Mouse (Mus musculus) heart, embryonic 14.5 days (tissue): ENCODE measurements at regions not wholly inside any gene's neighbourhood (a gene's known extent, or its start where the extent isn't known, plus 50 kb on each side); places are given as distances from the start of the nearest gene placed in this dataset.

Source experiments
- ATAC-seq: fragments of 200-750 bp; cut with Nextera tagmentation; 2 replicates; pipeline ENCODE4 v1.8.0; 2017; ENCODE audit warnings: low read depth, moderate TSS enrichment; ENCODE audit not compliant: insufficient number of reproducible peaks, insufficient read depth, low FRiP score
- H3K27ac ChIP-seq, 2 experiments: fragments of 200-500 bp in 1 of 2; fragments of 300-500 bp in 1 of 2; sonication (generic) in 1 of 2; replicated peaks in 1 of 2; 2 replicates each; pipeline ENCODE4 v1.5.1; 2012 to 2014; ENCODE audit warnings: low read depth in 2 of 2, low read length in 2 of 2, control low read depth in 1 of 2, mild to moderate bottlenecking in 1 of 2, mixed read lengths in 1 of 2; ENCODE audit not compliant: control insufficient read depth in 1 of 2, insufficient read depth in 1 of 2
- H3K27me3 ChIP-seq: fragments of 300-500 bp; sonication (generic); 2 replicates; pipeline ENCODE4 v1.6.1; 2014; ENCODE audit warnings: mild to moderate bottlenecking, low read length, control low read depth; ENCODE audit not compliant: control insufficient read depth, insufficient read depth
- H3K36me3 ChIP-seq: fragments of 300-500 bp; sonication (generic); 2 replicates; pipeline ENCODE4 v1.6.1; 2014; ENCODE audit warnings: mild to moderate bottlenecking, control low read depth, low read length, mixed read lengths; ENCODE audit not compliant: control insufficient read depth, insufficient read depth
- H3K4me1 ChIP-seq, 2 experiments: fragments of 200-500 bp in 1 of 2; fragments of 300-500 bp in 1 of 2; sonication (generic) in 1 of 2; 2 replicates each; pipeline ENCODE4 v1.6.1; 2012 to 2014; ENCODE audit warnings: low read length in 2 of 2, control low read depth in 1 of 2, mixed read lengths in 1 of 2; ENCODE audit not compliant: control insufficient read depth in 2 of 2, insufficient read depth in 2 of 2
- H3K4me2 ChIP-seq: fragments of 300-500 bp; sonication (generic); 2 replicates; pipeline ENCODE4 v1.6.1; 2014; ENCODE audit warnings: mild to moderate bottlenecking, low read length
- H3K4me3 ChIP-seq, 2 experiments: fragments of 200-500 bp in 1 of 2; fragments of 300-500 bp in 1 of 2; sonication (generic) in 1 of 2; 2 replicates each; pipeline ENCODE4 v1.5.1; 2012 to 2014; ENCODE audit warnings: low read length in 2 of 2, mild to moderate bottlenecking in 2 of 2, control low read depth in 1 of 2, low read depth in 1 of 2, moderate library complexity in 1 of 2; ENCODE audit not compliant: control insufficient read depth in 1 of 2, insufficient read depth in 1 of 2
- H3K9ac ChIP-seq: fragments of 300-500 bp; sonication (generic); 2 replicates; pipeline ENCODE4 v1.6.1; 2014; ENCODE audit warnings: mild to moderate bottlenecking, low read length
- H3K9me3 ChIP-seq: fragments of 300-500 bp; sonication (generic); 2 replicates; pipeline ENCODE4 v1.6.1; 2016; ENCODE audit warnings: low read length, control low read depth; ENCODE audit not compliant: control insufficient read depth
- WGBS: fragments of 180-500 bp; shearing (Covaris S2); extraction: QIAGEN DNeasy Blood & Tissue Kit; methylation state at CpG from one replicate; pipeline ENCODE4 v1.1.7; 2014; 5-methylcytosine and 5-hydroxymethylcytosine counted together

DNA sequence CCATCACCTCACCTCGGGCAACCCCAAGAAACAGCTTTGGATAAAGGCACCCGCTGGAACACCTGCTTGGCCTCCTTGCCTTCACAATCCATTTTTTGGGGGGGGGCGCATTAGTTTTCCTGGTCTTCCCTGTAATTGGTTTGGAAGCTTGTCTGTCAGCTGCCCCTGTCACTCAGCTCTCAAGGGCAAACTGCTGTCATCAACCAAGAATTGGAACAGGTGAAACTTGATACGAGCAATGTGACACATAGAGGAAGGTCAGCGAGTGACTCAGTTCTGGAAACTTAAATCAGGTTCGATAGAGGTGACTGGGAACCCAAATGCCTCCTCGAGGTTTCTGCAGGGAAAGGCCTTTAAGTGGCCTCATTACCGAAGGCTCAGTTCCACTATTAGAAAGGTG is 73.2 kb upstream of the Slc38a2 start:
- Histone ChIP-seq H3K36me3 (no peaks in the 10 kb centered on the region), H3K27me3 (no peaks in the 10 kb centered on the region), H3K4me2 (no peak overlapping the region), H3K27ac (peak overlapping the region; percentile 22 to 87; a peak in 1 of 4 replicates), H3K4me1 (peaks cover 37 to 41% of the 10 kb centered on the region in 2 experiments), H3K9me3 (no peaks in the 10 kb centered on the region), H3K4me3 (no peak overlapping the region), H3K9ac (no peak overlapping the region)
- 64% methylated on average over 8 of the region's 8 CpGs for WGBS
- no peak for ATAC-seq

DNA sequence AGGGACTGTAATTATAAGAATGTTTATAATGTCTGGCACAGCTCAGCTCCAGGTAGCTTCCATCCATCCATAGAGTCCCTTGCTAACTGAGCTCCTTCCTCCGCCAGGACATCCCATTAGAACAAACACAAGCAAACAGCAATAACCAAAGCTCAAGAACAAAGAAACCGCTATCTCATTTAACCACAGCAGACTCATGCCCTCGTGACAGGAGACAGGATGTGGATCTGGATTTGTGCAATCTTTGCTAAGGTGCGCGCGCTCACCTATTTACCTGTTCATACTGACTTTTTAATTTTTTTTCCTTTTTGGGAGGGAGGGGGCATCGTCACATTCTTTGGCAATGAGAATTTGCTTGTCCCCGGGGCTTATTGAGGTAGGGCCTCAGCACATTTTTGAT is 71.3 kb upstream of the Slc38a2 start:
- H3K4me1 ChIP-seq, result peaks cover 39 to 41% of the 10 kb centered on the region in 2 experiments

DNA sequence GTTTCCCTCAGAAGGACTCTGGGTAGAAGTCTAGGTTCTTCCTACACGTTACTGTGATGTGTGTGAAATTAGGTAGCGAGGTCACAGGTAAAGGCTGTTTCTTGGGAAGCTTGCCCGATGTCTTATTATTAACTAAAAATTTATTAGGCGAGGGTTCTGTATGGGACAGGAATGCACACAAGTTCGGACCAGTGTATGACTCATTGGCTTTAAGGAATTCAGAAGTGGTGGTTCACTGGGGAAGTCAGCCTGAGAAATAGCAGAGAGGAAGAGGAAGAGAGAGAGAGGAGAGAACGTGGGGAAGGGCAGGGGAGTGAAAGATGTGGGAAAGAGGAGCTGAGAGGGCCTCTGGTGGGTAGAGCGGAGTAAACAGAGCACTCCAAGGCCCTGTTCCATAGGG is 70.8 kb upstream of the Slc38a2 start:
- no peak overlapping the region for H3K9ac ChIP-seq
- no peaks in the 10 kb centered on the region for H3K9me3 ChIP-seq
- no peak overlapping the region for H3K27ac ChIP-seq
- no peak overlapping the region for H3K4me3 ChIP-seq
- H3K27me3 ChIP-seq, result no peaks in the 10 kb centered on the region
- H3K4me1 ChIP-seq, result peaks cover 39 to 41% of the 10 kb centered on the region in 2 experiments
- H3K4me2 ChIP-seq, result no peak overlapping the region
- no peaks in the 10 kb centered on the region for H3K36me3 ChIP-seq
- WGBS, result 70% methylated on average over 7 of the region's 7 CpGs
- ATAC-seq, result no peak

More for the DNA sequence above, 71.3 kb upstream of the Slc38a2 start:
- Histone ChIP-seq H3K27me3 (no peaks in the 10 kb centered on the region), H3K4me2 (no peak overlapping the region), H3K36me3 (no peaks in the 10 kb centered on the region), H3K9me3 (no peaks in the 10 kb centered on the region), H3K9ac (no peak overlapping the region), H3K27ac (no peak overlapping the region), H3K4me3 (no peak overlapping the region)
- WGBS, result 89% methylated on average over 8 of the region's 8 CpGs
- no peak for ATAC-seq

DNA sequence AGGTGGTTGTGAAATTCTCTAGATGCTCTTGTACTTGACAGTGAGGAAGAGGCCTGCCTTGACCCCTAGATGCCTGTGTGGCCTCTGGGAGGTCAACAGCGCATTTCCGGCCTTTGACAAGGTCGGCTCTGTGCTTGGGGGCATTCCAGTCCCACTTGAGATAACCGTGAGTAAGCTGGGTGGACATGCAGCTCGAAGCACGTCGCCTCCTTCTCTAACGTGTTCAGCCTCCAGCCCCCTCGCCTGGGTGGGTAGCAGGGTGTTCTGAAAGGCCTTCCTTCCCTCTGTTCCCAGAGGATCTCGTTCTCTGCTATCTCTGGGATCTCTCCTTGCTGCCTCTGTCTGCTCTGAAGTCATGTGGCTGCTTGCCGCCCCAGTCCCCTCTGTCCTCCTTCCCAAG is 70.2 kb upstream of the Slc38a2 start:
- Histone ChIP-seq H3K9ac (peak overlapping the region; percentile 30; the same call in 1 of the 2 replicates), H3K4me1 (peaks cover 39 to 41% of the 10 kb centered on the region in 2 experiments), H3K36me3 (no peaks in the 10 kb centered on the region), H3K27me3 (no peaks in the 10 kb centered on the region), H3K9me3 (no peaks in the 10 kb centered on the region), H3K4me3 (no peak overlapping the region), H3K27ac (peak overlapping the region in 1 of 2 experiments; percentile 38; a peak in 1 of 4 replicates), H3K4me2 (no peak overlapping the region)
- WGBS, result 21% methylated on average over 11 of the region's 11 CpGs
- ATAC-seq, result no peak

DNA sequence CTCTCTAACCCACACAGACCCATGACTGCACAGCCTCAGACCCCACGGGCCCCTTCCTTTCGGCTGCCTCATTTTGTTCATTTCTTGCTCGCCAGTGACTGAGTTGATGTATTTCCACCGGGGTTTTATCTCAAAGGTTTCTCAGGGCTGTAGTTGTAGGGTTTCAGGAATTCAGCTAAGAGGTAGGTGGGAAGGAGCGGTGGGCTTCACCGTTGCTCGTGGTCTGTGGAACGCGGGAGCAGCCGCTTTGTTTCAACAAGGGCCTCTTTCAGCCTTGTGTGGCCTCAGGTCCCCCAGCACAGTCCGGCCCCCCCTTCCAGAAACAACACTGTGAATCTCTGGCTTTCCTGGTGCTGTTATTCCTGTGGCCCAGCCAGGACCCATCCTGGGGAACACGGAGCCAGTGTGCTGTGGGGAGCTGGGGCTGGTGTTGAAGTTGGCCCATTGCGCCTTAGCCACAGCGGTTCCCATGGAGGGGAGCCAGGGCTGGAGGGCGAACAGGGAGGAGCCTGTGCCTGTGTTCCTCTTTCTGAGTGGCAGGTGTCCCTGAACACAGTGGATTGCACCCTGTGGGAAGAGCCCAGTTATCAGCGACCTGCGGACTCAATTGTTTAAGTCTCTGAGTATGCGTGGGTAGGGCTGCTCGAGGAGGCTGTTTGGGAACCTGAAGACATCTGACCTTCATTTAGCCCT is 68.9 kb upstream of the Slc38a2 start:
- Histone ChIP-seq H3K4me1 (peaks cover 29 to 32% of the 10 kb centered on the region in 2 experiments), H3K4me2 (no peak overlapping the region), H3K4me3 (no peak overlapping the region), H3K27ac (no peak overlapping the region; a peak in 1 of 4 replicates), H3K27me3 (no peaks in the 10 kb centered on the region), H3K9ac (no peak overlapping the region), H3K9me3 (no peaks in the 10 kb centered on the region), H3K36me3 (no peaks in the 10 kb centered on the region)
- WGBS, result 73% methylated on average over 19 of the region's 19 CpGs
- 0 out of 2 replicates have a peak, but pooled peaks have one; percentile 18 for ATAC-seq

DNA sequence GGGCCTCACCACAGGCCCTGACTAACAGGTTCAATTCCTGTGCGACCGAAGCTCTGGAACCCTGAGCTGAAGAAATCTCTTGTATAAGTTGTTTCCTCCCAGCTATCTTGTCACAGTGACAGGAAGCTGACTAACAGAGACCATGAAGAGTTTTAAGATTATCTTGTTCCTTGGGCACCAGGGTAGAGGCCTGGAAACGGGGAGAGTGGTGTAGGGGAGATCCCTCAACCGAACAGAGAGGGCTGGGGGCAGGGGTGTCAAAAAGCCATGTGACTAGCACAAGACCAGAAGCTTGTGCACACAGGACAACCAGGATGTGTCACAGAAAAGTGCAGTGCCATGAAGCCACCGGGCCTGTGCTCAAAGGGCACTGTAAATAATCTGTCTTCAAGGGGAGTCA is 67.7 kb upstream of the Slc38a2 start:
- WGBS, result 71% methylated on average over 5 of the region's 5 CpGs
- ATAC-seq, result no peak

DNA sequence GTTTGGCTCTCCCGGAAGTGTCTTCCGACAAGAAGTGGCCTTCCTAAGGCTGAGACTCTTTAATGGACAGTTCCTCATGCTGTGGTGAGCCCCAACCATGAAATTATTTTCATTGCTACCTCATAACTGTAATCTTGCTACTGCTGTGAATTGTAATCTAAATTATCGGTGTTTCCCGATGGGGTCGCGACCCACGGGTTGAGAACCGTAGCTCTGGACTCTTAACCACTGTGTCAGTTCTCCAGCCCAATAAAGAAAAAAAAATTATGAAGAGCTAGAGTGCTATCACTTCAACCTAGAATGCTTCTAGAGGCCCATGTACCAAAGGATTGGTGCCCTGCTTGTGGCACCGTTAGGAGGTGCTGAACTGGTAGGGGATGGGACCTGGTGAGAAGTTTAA is 66.7 kb upstream of the Slc38a2 start:
- H3K9me3 ChIP-seq, result no peaks in the 10 kb centered on the region
- 93% methylated on average over 9 of the region's 9 CpGs for WGBS
- no peak for ATAC-seq
- H3K9ac ChIP-seq, result no peak overlapping the region
- H3K4me2 ChIP-seq, result no peak overlapping the region
- H3K36me3 ChIP-seq, result no peaks in the 10 kb centered on the region
- H3K27ac ChIP-seq, result no peak overlapping the region
- no peaks in the 10 kb centered on the region for H3K27me3 ChIP-seq
- H3K4me3 ChIP-seq, result no peak overlapping the region
- peaks cover 19 to 24% of the 10 kb centered on the region in 2 experiments for H3K4me1 ChIP-seq

More for the DNA sequence above, 67.7 kb upstream of the Slc38a2 start:
- peaks cover 19 to 24% of the 10 kb centered on the region in 2 experiments for H3K4me1 ChIP-seq
- no peak overlapping the region for H3K9ac ChIP-seq
- no peak overlapping the region for H3K4me2 ChIP-seq
- no peaks in the 10 kb centered on the region for H3K36me3 ChIP-seq
- no peak overlapping the region for H3K4me3 ChIP-seq
- H3K27ac ChIP-seq, result no peak overlapping the region
- H3K9me3 ChIP-seq, result no peaks in the 10 kb centered on the region
- no peaks in the 10 kb centered on the region for H3K27me3 ChIP-seq

DNA sequence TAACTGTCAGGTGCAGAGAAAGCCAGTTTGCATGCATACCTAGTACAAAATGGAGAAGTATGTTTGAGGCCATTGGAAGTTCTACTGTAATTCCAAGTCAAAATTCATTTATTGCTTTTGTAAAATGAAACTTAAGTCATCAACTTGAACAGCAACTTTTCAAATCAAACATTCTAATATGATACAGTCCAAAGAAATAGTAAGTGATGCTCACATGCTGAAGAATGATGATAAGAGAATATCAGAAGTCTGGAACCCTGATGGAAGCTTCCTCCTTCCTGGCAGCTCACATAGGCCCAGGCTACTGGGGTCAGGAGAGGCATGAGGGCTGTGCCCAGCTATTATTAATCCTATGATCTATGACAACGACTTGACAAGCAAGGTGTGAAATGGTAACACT is 64.1 kb upstream of the Slc38a2 start:
- ATAC-seq, result no peak

More for the DNA sequence above, 64.1 kb upstream of the Slc38a2 start:
- Histone ChIP-seq H3K9me3 (no peaks in the 10 kb centered on the region), H3K36me3 (no peaks in the 10 kb centered on the region), H3K4me3 (no peak overlapping the region), H3K9ac (no peak overlapping the region), H3K27ac (no peak overlapping the region), H3K4me1 (peaks cover 3 to 4% of the 10 kb centered on the region in 2 experiments; a peak in 3 of 4 replicates), H3K27me3 (no peaks in the 10 kb centered on the region), H3K4me2 (no peak overlapping the region)
- 41% methylated on average over 1 of the region's 1 CpGs for WGBS
